8 mouse cellular contexts compared by ENCODE assay signal in the genomic region with DNA sequence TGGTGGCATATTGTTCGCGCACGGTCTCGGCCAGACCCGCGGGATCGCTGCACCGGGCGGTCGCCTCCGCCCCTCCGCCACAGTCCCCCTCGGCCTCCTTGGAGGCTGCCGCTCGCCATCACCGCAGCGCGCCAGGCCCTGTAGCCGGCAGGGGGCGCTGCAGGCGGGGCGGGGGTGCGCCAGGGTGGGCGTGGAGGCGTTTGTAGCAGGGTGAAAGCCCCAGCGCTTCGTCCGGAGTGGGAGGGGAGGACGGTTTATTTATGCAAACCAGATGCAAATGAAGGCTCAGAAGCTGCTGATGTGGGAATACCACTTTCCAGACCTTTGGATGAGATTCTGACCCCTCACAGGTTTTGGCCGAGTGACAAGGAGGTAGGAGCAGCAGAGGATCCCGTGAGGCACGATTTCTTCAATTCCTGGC. TPM values are rescaled to one million over a fixed set of nuclear protein-coding genes. Genes with fewer than 3 reads are reported as not detected.
DNase-seq lines count a peak whose midpoint lies in the region; ATAC-seq and TF ChIP-seq lines count a peak whose summit lies in the region.

No protein-coding gene starts in this region.

- peak; percentile 83 for ATAC-seq in midbrain, embryonic 14.5 days (ENCODE audit: low FRiP score, low TSS enrichment)
- ATAC-seq in stomach, embryonic 14.5 days (ENCODE audit: insufficient number of reproducible peaks, insufficient read depth, low FRiP score, low read depth): peak; percentile 33; the same call in 1 of the 2 replicates

- no peaks in the 10 kb centered on the region for H3K9me3 ChIP-seq in midbrain, embryonic 14.5 days (ENCODE audit: control insufficient read depth, low read length)
- no peaks in the 10 kb centered on the region for H3K9me3 ChIP-seq in stomach, embryonic 14.5 days (ENCODE audit: control insufficient read depth, low read depth, low read length)

- H3K27me3 ChIP-seq in kidney, adult 2 months (replicated peaks; ENCODE audit: control insufficient read depth, insufficient read depth, low read length): no peaks in the 10 kb centered on the region; the same call in 1 of the 2 replicates
- H3K27me3 ChIP-seq in midbrain, embryonic 14.5 days (ENCODE audit: control insufficient read depth, insufficient read depth, low read length): peaks cover 54% of the 10 kb centered on the region
- H3K27me3 ChIP-seq in stomach, embryonic 14.5 days (ENCODE audit: control insufficient read depth, insufficient read depth, low read length): peaks cover 33% of the 10 kb centered on the region

- TF ChIP-seq CTCF in kidney, adult 2 months (conservative IDR thresholded peaks at IDR 0.05; ENCODE audit: insufficient read depth, insufficient read length, low read depth, low read length): peak; percentile 30

- TF ChIP-seq POLR2A in kidney, adult 2 months (IDR thresholded peaks at IDR 0.05; ENCODE audit: low read depth, low read length): no peak

- under 1% methylated on average over 32 of the region's 32 CpGs for WGBS in kidney, adult 2 months
- under 1% methylated on average over 32 of the region's 32 CpGs for WGBS in midbrain, embryonic 14.5 days
- WGBS in stomach, embryonic 14.5 days: under 1% methylated on average over 30 of the region's 32 CpGs

- no peaks in the 10 kb centered on the region for H3K36me3 ChIP-seq in kidney, adult 2 months (ENCODE audit: control insufficient read depth, insufficient read depth, low read length)
- H3K36me3 ChIP-seq in midbrain, embryonic 14.5 days (ENCODE audit: control insufficient read depth, insufficient read depth, low read length): no peaks in the 10 kb centered on the region
- no peaks in the 10 kb centered on the region for H3K36me3 ChIP-seq in stomach, embryonic 14.5 days (ENCODE audit: control insufficient read depth, insufficient read depth, low read length)

- peak overlapping the region; percentile 71 for H3K4me2 ChIP-seq in midbrain, embryonic 14.5 days (ENCODE audit: low read length)
- H3K4me2 ChIP-seq in stomach, embryonic 14.5 days (replicated peaks; ENCODE audit: low read depth, low read length): peak overlapping the region; percentile 88

- H3K27ac ChIP-seq in kidney, adult 2 months (ENCODE audit: insufficient read depth, low read depth, low read length): no peak overlapping the region
- H3K27ac ChIP-seq in midbrain, embryonic 14.5 days (replicated peaks; ENCODE audit: low read depth, low read length): peak overlapping the region; percentile 81
- H3K27ac ChIP-seq in stomach, embryonic 14.5 days (ENCODE audit: low read length): no peak overlapping the region

- H3K9ac ChIP-seq in midbrain, embryonic 14.5 days (replicated peaks; ENCODE audit: low read length): peak overlapping the region; percentile 57
- H3K9ac ChIP-seq in stomach, embryonic 14.5 days (replicated peaks; ENCODE audit: low read depth, low read length): 0 out of 2 replicates have a peak overlapping the region, but pooled peaks have one; percentile 14

- H3K4me3 ChIP-seq in kidney, adult 2 months (ENCODE audit: insufficient read depth, low read depth, low read length): peak overlapping the region; percentile 44
- peak overlapping the region; percentile 42 for H3K4me3 ChIP-seq in midbrain, embryonic 14.5 days (replicated peaks; ENCODE audit: low read depth, low read length)
- H3K4me3 ChIP-seq in stomach, embryonic 14.5 days (ENCODE audit: low read depth, low read length): peak overlapping the region; percentile 44

- H3K4me1 ChIP-seq in kidney, adult 2 months (ENCODE audit: control insufficient read depth, insufficient read depth, low read length): 0 out of 2 replicates have a peak, but pooled peaks cover 5% of the 10 kb centered on the region
- H3K4me1 ChIP-seq in midbrain, embryonic 14.5 days (ENCODE audit: control insufficient read depth, insufficient read depth, low read length): peaks cover 27% of the 10 kb centered on the region; the same call in 1 of the 2 replicates
- H3K4me1 ChIP-seq in stomach, embryonic 14.5 days (ENCODE audit: control insufficient read depth, insufficient read depth, low read length): peaks cover 11% of the 10 kb centered on the region; the same call in 1 of the 2 replicates

- DNase-seq in ovary, postnatal 10 days (ENCODE audit: low spot score): peak; percentile 36
- no peak for DNase-seq in ovary, adult 18-20 months (ENCODE audit: low spot score)
- peak; percentile 88 for DNase-seq in embryo, embryonic 11 days
- peak; percentile 25 to 26 for DNase-seq in heart, adult 9 months (ENCODE audit: low spot score in 2 of 2)
- peak; percentile 62 for DNase-seq in kidney, adult 2 months
- peak; percentile 44 for DNase-seq in liver
- DNase-seq in midbrain, embryonic 14.5 days: peak; percentile 91

RNA-seq across cellular contexts. Expression of gene Atp5g2, which starts 20.8 kb away (rescaled TPM):
- polyA plus RNA-seq in kidney, adult 2 months (2012; rRNA removed): 563 and 636 TPM in 2 replicates
- polyA plus RNA-seq in midbrain, embryonic 14.5 days (2014; fragmentation: Nextera tagmentation; extraction: Ambion mirVana): 69.8 and 72.3 TPM in 2 replicates
- polyA plus RNA-seq in stomach, embryonic 14.5 days (2014; fragmentation: Nextera tagmentation; extraction: Ambion mirVana): 86.0 and 99.3 TPM in 2 replicates

RNA-seq across cellular contexts. Expression of gene Calcoco1, which starts 29.0 kb away (rescaled TPM):
- 57.7 and 60.6 TPM in 2 replicates for polyA plus RNA-seq in kidney, adult 2 months (2012; rRNA removed)
- 30.6 and 36.5 TPM in 2 replicates for polyA plus RNA-seq in midbrain, embryonic 14.5 days (2014; fragmentation: Nextera tagmentation; extraction: Ambion mirVana)
- 31.9 and 34.4 TPM in 2 replicates for polyA plus RNA-seq in stomach, embryonic 14.5 days (2014; fragmentation: Nextera tagmentation; extraction: Ambion mirVana)
